Mouse (Mus musculus): ENCODE data around the gene Sgf29.

Sgf29 gene

DNA sequence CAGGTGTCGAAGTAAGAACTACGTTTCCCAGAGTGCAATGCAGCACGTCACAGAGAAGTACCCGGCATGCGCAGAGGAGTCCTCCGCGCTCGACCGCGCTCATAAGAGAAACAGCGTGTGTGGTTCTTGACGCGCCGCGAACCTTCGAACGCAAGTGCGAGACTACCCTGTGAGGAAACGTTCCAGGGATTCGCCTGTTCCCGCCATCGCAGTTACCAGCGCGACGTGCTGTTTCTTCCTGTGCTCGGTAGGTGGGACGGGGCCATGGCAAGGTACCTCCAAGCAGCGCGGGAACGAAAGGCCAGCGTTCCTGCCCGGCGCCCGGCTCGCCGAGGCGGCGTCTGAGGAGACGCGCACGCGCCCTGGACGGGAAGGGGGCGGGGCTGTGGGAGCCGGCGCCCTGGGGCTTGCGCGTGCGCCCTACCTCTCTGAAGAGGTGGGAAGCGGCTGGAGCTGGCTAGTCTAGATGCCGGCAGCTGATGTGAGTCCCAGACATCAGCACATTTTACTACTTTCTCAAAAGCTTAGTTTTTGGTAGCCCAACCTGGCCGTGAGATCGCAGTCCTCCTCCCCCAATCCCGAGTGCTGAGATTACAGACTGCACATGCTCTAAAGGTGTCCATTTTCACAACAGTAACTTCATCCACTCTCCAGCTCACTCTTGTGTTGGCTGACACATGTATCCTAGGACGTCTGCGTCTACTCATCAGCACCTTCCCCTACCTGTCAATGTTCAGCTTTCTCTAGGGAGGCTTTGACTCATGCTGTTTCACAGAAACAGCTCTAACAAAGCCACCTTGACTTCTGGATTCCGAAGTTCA, at the start of gene Sgf29:
Gene Sgf29, plus strand, starts transcription at position 79 of the 821 bp plus-strand sequence.
- peak; percentile 91 to 92 for DNase-seq (ENCODE audit: low spot score in 2 of 2)

DNA sequence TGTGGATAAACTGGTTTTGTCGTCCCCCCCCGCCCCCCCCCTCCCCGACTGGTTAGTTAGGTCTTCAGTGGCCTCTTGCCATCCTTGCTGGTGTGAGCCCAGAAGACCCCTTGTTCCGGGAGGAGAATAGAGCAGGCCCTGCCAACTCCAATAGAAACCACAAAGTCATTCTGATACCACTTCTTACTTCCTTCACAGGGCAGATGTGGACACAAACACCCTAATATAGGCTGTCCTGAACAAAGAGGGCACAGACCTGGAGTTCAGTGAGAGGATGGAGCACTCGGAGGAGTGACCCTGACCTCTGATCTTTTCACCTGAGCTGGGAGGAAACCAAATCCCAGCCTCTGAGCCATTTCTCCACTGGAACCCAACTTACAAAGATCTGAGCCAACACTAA, 47.2 kb upstream of the Sgf29 start:
- no peak for DNase-seq (ENCODE audit: low spot score in 2 of 2)

DNA sequence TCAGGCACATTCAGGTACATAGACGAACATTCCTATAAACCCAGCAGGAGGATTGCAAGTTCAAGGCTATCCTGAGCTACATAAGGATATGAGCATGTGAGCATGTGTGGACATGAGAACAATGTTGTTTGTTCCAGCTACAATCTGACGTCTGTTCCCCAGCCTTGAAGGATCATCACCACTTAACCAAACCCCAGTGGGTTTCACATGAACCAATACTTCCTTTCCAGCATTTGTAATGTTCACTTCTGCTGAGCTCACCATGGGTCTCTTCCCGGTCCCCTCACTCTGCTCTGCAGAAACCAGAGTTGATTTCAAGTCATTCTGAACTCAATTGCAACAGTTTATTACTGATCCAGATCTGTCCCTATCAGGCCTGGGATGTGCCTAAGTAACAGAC, 46.5 kb upstream of the Sgf29 start:
- DNase-seq (ENCODE audit: low spot score in 2 of 2) = no peak

DNA sequence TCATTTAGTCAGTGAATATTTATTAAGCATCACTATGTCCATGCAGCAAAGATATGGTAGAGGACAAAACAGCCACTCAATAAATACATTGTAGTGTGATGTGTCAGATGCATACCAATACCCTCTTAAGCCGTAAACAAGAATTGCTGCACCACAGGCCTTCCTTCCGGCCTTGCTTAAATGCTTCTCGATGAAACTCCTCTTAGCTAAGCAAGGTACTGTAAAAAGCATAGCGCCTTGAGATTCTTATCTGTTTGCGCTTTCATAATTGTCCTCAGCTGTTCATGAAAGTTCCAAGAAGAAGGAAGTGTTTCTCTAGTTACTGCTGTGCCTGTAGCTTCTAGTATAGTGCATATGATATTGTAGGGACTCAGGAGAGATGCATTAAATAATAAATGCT, 42.5 kb upstream of the Sgf29 start:
- DNase-seq (ENCODE audit: low spot score in 2 of 2) = no peak

DNA sequence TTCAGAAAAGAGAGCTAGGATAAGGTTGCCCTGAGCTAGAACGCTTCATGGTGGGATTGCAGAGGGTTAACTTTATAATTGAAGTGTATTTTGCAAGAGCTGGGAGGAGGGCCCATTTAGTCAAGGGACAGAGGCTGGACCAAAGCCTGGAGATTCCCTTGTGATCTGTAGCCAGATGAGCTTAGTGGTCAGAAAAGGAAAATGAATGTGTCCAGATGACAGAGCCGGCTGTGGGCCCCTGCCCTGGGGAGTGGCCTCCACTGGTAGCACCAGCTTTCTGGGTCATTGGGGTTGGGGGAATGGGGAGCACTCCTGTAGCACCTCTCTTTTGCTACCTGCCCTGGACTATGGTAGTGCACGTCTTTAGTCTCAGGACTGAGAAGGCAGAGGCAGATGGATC, 42.0 kb upstream of the Sgf29 start:
- no peak for DNase-seq (ENCODE audit: low spot score in 2 of 2)

DNA sequence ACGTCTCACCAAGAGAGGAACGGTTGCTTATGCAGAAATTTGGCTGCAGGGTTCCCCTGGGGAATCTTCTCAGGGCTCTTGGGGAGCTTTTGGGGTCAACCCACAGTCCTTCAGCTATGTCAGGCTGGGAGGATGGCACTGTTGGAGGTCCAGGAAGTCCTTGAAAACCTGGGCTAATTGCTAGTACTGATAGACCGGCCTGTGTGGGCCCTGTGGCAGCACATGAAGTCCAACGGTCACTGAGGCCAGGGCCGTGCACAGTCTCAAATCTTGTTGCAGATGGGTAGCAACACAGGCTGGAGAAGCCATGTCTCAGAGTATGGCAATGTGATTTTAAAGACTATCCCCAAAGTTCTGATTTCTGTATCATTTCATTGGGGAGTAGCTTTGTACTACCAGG, 41.3 kb upstream of the Sgf29 start:
- DNase-seq (ENCODE audit: low spot score in 2 of 2) = no peak

DNA sequence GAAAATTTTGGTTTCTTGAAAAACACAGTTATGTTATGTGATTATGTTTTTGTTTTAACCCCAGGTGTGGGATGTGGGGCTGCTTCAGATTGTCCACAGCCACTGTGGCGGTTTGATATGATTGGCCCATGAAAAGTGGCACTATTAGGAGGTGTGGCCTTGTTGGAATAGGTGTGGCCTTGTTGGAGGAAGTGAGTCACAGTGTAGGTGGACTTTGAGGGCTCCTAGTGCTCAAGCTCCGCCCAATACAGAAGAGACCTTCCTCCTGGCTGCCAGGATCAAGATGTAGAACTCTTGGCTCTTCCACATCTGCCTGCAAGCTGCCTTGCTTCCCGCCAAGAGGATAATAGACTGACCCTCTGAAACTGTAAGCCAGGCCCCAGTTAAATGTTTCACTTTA, 36.4 kb upstream of the Sgf29 start:
- DNase-seq (ENCODE audit: low spot score in 2 of 2) = no peak

DNA sequence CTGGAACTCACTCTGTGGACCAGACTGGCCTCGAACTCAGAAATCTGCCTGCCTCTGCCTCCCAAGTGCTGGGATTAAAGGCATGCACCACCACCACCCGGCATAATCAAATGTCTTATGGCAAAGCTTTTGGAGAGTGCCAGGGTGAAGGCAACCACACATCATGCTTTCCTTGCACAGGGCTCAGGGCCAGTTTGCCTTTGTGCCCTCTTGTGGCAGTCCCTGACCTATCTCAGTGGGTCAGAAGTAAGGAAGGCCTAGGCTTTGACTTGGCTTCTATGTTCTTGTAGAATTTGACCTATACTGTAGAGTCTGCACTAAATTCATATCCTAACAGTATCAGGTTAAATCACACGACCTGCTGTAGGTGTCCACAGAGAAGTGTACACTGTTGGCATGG, 32.4 kb upstream of the Sgf29 start:
- DNase-seq (ENCODE audit: low spot score in 2 of 2) = no peak

DNA sequence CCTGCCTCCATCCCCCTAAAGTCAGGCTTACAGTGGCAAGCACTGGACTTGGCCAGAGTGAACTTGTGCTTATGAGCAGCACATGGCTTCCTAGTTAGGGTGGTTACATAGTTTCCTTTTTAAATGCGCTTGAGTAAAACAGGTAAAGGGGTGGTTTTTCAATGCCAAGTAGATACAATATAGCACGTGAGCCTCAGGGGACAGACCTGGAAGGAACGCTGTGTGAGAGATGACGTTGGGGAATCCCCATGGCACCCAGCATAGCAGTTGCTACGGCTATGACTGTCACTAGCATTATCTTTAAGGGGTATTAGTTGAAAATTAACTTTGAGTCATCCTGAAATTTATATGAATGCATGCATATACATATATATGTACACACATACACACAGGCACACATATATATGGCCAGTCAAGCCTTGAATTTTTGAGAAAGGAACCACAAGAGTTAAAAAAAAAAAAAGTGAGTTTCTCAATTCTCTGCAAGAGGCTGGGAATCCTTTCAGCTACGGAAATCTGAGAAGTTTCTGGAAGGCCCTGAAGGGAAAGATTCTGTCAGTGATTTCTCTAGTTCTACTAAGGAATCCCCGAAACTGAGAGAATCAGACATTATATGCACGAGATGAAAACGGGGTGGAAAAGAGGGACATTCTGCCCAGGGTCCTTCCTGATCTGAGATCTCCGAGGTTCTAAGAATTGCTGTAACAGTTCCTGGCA, 29.4 kb upstream of the Sgf29 start:
- DNase-seq (ENCODE audit: low spot score in 2 of 2) = no peak

DNA sequence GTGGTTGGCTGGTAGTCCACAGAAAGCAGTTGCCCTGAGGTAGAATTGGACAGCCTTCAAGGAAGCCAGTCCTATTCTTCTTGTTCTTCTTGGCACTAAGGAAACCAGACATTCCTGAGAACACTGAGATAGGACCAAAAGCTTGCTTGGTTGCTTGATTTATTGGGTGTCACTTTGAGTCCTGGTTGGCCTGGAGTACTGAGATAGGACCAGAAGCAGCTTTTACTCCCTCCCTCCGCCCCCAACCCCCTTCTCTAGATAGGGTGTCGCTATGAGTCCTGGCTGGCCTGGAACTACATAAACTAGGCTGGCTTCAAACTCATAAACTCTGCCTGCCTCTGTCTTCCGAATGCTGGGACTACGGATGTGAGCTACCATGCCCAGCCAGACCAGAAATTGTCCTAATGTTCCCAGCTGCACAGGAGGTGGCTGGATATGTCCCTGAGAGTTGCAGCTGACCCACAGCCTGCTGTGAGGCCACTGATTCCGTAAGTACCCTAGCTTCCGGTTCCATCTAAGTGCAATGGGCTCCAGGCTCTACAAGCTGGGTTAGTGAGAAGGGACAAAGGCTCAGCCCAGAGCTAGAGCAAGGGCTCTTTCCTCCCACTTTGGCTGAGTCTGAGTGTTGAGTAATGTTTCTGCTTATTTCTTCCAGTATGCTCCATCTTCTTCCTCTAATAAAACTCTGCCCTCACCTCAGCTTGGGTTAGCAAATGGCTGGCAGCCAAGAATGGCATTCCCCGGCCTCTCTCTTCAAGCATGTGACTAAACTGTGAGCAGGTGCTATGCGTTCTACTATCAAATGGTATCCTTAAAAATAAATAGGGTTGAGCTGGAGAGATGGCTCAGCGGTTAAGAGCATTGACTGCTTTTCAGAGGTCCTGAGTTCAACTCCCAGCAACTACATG, 27.4 kb upstream of the Sgf29 start:
- DNase-seq (ENCODE audit: low spot score in 2 of 2) = no peak

DNA sequence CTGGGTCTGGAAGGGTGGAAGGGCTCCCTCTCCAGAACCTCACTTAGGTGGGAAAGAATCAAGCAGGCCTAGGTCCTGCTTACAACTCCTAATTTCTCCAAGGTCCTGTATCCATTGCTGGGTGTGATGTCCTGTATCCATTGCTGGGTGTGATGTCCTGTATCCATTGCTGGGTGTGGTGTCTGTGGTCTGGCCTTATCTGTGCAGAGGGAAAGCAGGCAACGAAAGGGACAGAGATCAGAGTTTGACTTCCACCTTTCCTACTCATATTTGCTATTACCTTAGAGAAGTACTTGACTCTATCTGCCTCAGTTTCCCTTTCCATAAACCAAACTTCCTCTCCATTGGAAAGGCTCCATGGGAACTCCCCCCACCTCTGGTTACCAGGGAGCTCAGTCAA, 25.7 kb upstream of the Sgf29 start:
- no peak for DNase-seq (ENCODE audit: low spot score in 2 of 2)

DNA sequence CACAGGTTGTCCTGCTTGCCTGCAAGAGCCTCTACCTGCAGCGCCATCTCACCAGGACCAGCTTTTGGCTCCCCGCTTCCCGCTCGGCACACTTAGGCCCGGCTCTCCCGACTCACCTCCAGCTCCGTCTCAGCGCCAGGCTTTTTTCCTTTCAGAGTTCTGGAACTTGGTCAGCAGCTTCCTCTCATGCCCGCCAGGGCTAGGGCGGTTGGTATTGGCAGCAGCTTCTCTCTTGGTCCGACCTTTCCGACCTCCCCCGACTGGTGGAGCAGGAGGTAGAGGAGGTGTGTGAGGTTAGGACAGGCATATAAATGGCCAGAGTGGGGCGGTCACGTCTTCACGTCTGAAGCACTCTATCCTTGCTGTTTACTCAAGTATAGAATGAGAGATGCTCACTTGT, 24.3 kb upstream of the Sgf29 start:
- no peak for DNase-seq (ENCODE audit: low spot score in 2 of 2)

DNA sequence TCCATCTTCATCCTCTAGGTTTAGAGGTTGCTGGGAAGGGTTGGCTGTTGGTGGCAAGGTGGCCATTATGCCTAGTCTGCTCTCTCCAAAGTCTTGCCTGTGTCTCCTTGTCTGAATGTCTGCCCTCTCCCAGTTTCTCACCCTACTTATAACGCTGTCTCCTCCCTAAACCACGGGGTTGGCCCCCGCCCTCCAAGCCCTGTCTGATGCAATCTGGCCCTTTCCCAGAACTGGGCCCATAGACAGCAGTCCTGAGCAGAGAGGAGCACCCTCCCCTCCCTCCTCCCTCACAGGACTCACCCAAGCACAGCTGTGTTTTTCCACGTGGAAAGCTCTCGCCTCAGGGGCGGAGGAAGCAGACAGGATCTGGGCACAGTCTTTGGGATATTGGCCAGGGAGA, 23.7 kb upstream of the Sgf29 start:
- peak; percentile 29 to 39 for DNase-seq (ENCODE audit: low spot score in 2 of 2)

DNA sequence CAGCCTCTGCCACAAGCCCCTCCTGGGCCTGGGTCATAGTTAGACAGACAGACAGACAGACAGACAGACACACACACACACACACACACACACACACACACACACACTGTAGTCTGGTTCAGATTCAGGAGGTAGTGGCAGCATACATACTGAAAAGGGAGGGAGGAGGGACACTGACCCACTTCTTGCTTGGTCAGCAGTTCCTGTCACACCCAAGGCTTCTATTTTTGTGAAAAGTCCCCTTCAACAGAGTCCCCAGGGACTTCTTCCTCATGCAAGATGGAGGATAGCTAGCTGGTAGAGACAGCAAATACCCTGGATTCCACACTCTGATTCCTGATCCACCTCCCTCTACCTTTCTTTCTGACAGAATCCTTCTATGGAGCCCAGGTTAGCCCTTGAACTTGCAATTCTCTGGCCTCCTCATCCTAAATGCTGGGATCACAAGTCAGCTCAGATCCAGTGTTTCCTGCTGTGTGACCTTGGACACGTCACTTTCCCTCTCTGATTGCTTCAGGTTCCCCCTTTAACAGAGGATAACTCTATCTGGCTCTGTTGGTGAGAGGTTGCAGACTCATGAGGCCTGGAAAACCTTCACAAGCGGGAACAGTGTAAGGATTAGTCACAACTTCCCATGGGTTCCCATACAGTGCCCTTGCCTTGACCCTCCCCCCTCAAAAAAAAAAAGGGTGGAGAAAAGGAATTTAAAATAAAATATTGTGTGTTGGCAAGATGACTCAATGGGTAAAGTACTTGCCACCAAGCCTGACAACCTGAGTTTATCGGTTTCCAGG, 23.1 kb upstream of the Sgf29 start:
- no peak for DNase-seq (ENCODE audit: low spot score in 2 of 2)

DNA sequence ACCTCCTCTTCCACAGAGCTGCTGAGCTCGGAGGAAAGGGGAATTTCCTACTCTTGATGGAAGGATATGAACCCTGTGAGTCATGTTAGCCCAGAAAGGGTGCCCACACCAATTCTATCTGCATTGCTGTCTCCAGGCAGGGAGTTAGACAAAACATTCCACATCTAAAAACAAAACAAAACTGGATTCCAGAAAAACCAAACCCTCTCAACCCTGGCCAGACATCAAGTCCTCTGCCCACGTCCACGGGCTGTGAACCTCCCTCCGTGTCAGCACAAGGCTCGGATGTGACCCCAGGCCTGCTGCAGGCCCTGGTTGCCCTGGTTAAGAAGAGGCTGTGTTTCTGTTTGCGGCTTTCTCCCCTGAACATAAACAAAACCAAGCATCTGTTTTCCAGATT, 21.0 kb upstream of the Sgf29 start:
- DNase-seq (ENCODE audit: low spot score in 2 of 2) = no peak

DNA sequence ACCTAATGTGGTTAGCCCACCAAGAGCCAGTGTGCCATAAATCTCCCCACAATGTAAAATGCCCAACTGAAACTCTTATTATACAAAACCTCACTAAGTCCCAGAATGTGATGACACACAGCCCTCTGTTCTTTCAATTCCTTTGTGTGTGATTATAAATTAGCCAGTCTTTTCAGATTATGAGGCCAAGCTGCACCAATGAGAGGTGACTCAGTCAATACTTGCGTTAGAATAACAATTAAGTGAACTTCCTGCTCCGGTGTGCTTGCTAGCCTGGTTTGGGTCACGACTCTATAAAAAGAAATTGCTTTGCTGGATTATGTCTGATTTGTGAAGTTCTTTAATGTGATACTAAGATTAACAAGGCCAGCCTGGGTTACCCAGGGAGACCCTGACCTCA, 19.2 kb upstream of the Sgf29 start:
- no peak for DNase-seq (ENCODE audit: low spot score in 2 of 2)

DNA sequence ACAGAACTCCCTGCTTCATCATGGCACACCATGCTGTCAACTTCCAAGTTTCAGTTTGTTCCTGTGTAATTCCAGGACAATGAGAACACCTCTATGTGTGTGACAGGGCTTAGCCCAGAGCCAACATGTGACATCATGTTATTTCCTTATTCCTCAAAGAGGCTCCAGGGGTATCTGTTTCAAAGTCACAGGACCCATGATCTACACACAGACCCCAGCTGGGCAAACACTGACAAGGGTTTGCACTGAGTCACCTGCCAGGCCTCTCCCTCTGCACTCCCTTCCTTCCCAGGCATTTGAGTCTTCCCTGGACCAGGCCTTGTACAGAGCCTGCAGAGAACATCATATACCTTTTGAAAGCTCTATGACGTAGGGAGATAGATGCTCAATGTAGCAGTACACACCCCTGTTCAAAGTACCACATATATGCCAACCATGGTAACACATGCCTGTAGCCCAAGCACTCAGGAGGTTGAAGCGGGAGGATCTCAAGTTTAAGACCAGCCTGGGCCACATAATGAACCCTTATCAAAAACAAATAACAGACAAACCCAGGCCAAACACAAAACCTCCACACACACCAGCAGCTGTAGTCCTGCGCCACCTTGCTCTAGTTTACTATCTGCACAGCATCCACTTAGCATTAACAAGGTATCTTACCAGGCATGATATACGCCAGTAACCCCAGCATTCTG, 18.1 kb upstream of the Sgf29 start, which contains the start of gene Nupr1:
Gene Nupr1, minus strand, starts transcription at position 38 of the 695 bp plus-strand sequence.
- DNase-seq (ENCODE audit: low spot score in 2 of 2) = no peak

DNA sequence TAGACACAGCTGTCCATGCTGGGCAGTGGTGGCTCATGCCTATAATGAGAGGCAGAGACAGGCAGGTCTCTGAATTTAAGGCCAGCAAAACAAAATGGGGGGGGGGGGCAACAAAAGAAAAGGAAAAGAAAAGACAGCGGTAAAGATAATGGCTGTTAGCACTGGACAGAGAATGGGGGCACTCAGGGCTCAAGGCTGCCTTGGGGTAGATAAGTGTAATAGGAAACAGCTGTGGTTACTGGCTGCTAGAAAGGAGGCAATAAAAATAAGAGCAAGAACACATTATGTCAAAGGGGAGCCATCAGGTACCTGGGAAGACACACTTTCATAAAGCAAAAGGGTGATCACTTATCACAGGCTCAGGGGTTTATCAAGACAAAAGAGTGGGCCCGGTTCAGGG, 16.6 kb upstream of the Sgf29 start:
- no peak for DNase-seq (ENCODE audit: low spot score in 2 of 2)

DNA sequence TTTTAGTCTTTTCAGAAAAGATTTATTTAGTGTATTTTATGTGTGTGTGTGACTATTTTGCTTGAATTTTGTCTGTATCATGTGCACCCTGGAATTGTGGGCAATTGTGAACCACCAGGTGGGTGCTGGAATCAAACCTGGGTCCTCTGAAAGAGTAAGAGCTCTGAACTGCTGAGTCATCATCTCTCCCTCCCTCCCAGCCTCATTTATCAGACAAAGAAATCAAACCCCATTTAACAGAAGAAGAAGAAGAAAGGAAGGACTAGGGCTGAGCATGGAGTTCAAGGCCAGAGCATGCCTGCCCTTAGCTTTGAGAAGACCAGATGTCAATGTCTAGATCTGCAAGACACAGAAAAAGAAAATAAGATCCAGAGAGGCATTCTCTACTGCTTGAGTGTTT, 13.7 kb upstream of the Sgf29 start:
- no peak for DNase-seq (ENCODE audit: low spot score in 2 of 2)

DNA sequence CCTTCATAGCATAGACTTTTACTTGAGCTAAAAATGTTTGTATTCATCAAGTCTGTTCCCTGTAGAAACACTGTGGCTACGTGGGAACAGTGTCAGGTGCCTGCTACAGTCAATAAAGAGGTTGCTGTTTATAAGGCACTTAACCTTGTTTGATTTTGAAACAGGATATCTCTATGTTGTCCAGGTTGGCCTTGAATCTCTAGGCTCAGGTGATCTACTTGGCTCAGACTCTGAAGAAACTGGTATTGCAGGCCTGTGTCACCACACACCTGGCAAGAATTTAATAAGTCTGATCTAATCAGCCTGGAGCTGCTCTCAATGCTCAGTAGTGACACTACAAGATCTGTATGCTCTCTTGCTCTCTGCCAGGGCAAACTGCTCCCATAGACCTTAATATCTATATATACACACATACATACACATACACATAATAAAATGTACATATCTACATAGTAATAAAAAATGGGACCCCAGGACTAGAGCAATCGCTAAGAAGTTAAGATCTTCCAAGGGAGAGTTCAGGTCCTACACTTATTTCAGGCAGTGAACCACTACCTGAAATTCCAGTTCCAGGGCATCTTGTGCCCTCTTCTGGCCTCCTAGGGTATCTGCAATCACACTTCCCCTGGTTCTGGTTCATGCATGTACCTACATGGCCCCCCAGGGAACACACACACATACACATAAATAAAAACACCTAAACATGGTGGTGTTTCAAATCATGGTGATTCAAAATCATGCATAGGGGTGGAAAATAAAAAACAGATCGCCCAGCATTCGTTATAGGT, 12.2 kb upstream of the Sgf29 start:
- peak; percentile 39 to 42 for DNase-seq (ENCODE audit: low spot score in 2 of 2)

Data from spleen, postnatal 36 days (tissue).